In genomic region chr9:124412921-124413320, GRCm38 (mm10) we compare ENCODE assay signal across 27 mouse cellular contexts.
A peak's percentile ranks its signal among the peaks of the same experiment; 100 is the strongest.
DNase-seq lines count a peak whose midpoint lies in the region; ATAC-seq and TF ChIP-seq lines count a peak whose summit lies in the region.
"Had no signal": no experiment of that assay in that cellular context is flagged by ENCODE, and none has a peak within 500 bp of the region (broad histone marks: within the 10 kb centered on the region; RNA-seq: fewer than 3 reads in every experiment).

No protein-coding gene starts in this region.

- H3K27ac ChIP-seq in thymus, adult 2 months (ENCODE audit: control insufficient read depth, insufficient read depth, low read length): peak overlapping the region; percentile 85; the same call in 1 of the 2 replicates
- H3K27ac ChIP-seq: embryonic facial prominence, embryonic 10.5 days; embryonic facial prominence, embryonic 13.5 days; forebrain, embryonic 13.5 days; heart, adult 2 months; heart, embryonic 10.5 days; heart, embryonic 13.5 days; hindbrain, embryonic 14.5 days; hindbrain, postnatal 0 days; intestine, embryonic 15.5 days had no signal

- peak; percentile 96 for ATAC-seq in CD4-positive, CD25-positive, alpha-beta regulatory T cell, adult 4 months
- peak; percentile 90 for ATAC-seq in inflammation-experienced regulatory T-cells, adult 6 months
- ATAC-seq: forebrain, embryonic 13.5 days; forebrain, embryonic 16.5 days; hindbrain, postnatal 0 days; intestine, embryonic 15.5 days had no signal

- DNase-seq in thymus, adult 2 months: no peak
- DNase-seq in thymus, adult 18-20 months: no peak
- DNase-seq in right cerebral cortex, postnatal 14 days: no peak
- DNase-seq in kidney, adult 18-20 months: no peak
- DNase-seq: adrenal gland, postnatal 10 days; cerebellum, adult 11-12 months; cerebellum, adult 8-10 months; cerebellum, postnatal 10 days; cerebellum, postnatal 36 days; embryo, embryonic 11 days; gastrocnemius, postnatal 10 days; gastrocnemius, postnatal 36 days; heart, adult 2 months; heart, postnatal 14 days; heart, postnatal 4 days had no signal

- TF ChIP-seq CTCF in thymus, adult 2 months (IDR thresholded peaks at IDR 0.05; ENCODE audit: borderline replicate concordance, control insufficient read depth, extremely low read depth, insufficient read depth, low read length, poor library complexity): no peak

- H3K36me3 ChIP-seq in thymus, adult 2 months (ENCODE audit: control insufficient read depth, insufficient read depth, low read length): no peaks in the 10 kb centered on the region
- H3K36me3 ChIP-seq: embryonic facial prominence, embryonic 10.5 days; embryonic facial prominence, embryonic 13.5 days; heart, embryonic 10.5 days; heart, embryonic 13.5 days; intestine, embryonic 15.5 days had no signal

- H3K4me1 ChIP-seq in thymus, adult 2 months (replicated peaks; ENCODE audit: control insufficient read depth, insufficient read depth, low read length): peaks cover 5% of the 10 kb centered on the region
- H3K4me1 ChIP-seq: embryonic facial prominence, embryonic 10.5 days; embryonic facial prominence, embryonic 13.5 days; forebrain, embryonic 13.5 days; heart, embryonic 10.5 days; heart, embryonic 13.5 days; intestine, embryonic 15.5 days had no signal

- no peaks in the 10 kb centered on the region for H3K27me3 ChIP-seq in thymus, adult 2 months (ENCODE audit: control insufficient read depth, insufficient read depth, low read length)
- H3K27me3 ChIP-seq: embryonic facial prominence, embryonic 13.5 days; forebrain, embryonic 13.5 days; heart, embryonic 13.5 days; intestine, embryonic 15.5 days had no signal

- H3K4me3 ChIP-seq in thymus, adult 2 months (ENCODE audit: control insufficient read depth, insufficient read depth, low read length): no peak overlapping the region
- H3K4me3 ChIP-seq: embryonic facial prominence, embryonic 10.5 days; embryonic facial prominence, embryonic 13.5 days; erythroblast, embryonic 14.5 days; forebrain, embryonic 13.5 days; heart, adult 2 months; heart, embryonic 10.5 days; heart, embryonic 13.5 days; intestine, embryonic 15.5 days had no signal

- TF ChIP-seq POLR2A in thymus, adult 2 months (IDR thresholded peaks at IDR 0.05; ENCODE audit: control insufficient read depth, extremely low read depth, insufficient read depth, low read length, poor library complexity): no peak
